Mouse (Mus musculus) heart, postnatal 10 days (tissue): ENCODE data around the gene Farp2. TPM values are rescaled to one million over a fixed set of nuclear protein-coding genes. Genes with fewer than 3 reads are reported as not detected.

ENCODE experiments used
- DNase-seq, 2 experiments: peaks; one replicate each; pipeline ENCODE4 v3.0.0; 2021
- intact Hi-C: fragments of 180-260 bp; cut with DNase I; formaldehyde crosslinking; loops from one replicate; pipeline ENCODE4 v1.15.1; 2025
- total RNA-seq, 2 experiments: library from RNA; stranded (reverse); gene quantifications; 2 replicates each; pipeline ENCODE4 v1.2.3; 2021

Farp2 gene
- total RNA-seq, 2 experiments from 2014 or later: 16.5 to 18.6 TPM

DNA sequence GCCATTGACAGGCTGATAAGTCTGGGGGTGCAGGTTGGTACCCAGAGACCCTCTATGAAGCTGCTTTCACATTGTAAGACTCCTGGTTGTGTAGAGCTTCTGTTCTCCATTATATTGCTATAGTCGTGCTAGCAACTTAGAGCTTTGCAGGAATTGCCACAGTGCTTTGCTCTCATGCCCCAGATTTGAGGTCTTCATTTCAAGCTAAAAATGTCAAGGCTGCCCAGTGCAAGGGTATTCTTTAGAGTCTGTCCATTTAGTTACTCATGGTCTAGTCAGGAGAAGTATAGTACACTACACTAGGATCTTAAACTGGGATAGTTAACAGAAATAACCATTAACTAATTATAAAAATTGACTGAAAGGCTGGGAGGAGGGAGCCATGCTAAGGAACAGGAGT is 35.4 kb downstream of the Farp2 start:
- intact Hi-C loops: no loop called here
- DNase-seq: no peak

- no peak for DNase-seq
- intact Hi-C loops: no loop called here
Measured at GRCm38 (mm10) chr1:93551427-93551826, 39.5 kb downstream of the Farp2 start.

DNA sequence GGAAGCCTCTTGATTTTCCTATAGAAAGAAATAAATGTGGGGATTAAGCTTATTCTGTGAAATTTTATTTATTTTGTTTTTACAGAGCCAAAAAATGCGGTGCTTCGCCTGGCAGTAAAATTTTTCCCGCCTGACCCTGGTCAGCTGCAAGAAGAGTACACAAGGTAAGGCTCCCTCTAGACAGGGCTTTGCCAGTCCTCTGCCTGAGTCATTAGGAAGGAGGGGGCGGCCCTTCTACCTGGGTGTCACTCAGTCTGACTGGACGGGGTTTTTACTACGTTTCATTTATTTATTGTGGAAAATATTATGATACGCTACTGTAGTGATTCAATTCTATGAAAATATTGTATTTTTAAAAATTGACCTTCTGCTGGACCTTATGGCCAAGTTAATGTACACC is 51.3 kb downstream of the Farp2 start:
- intact Hi-C loops: no loop called here
- DNase-seq: no peak

DNA sequence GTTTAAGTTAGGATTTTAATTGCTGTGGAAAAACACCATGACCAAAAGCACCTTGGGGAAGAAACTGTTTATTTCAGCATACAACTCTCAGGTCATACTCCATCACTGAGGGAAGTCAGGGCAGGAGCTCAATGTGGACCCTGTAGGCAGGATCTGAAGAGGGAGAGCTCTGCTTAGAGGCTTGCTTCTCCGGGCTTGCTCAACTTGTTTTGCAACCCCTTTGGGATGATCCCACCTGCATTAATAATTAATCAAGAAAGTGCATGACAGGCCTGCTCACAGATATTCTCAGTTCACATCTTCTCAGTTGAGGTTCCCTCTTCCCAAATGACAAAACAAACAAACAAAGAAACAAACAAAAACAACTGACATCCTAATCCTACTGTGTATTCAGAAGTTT is 51.8 kb downstream of the Farp2 start:
- intact Hi-C loops: no loop called here
- DNase-seq: no peak

DNA sequence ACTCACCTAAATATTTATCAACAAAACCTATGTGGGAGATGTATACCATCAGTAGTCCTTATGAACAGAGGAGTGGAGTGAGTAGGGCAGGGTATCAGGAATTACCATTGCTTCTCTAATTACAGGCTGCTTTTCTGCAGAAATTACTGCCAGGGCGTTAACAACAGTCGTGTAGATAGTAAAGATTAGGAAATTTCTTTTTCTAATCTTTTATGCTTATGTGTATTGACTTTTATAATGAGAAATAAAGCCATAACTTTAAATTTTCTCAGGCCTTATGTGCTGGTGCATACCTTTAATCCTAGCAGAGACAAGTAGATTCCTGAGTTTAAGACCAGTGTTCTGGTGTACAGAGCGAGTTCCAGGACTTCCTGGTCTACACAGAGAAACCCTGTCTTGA is 52.9 kb downstream of the Farp2 start:
- intact Hi-C loops: no loop called here
- DNase-seq: no peak

DNA sequence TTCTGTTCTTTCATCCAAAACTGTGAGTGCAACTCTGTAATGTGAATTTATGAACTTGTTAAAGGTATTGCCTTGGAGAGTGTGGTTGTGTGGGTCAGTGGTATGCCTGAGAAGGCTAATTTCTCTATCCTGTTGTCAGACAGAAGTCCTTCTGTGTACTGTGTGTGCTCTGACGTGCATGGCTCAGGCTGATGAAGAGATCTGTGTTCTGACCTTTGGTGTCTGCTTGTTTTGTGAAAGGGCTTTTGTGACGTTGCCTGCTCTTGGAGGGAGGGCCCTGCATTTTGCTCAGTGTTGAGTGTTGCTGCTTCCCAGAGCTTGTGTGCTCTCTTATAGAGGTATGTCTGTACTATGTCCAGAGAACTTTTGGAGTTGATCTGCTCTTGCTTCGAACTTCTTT is 55.1 kb downstream of the Farp2 start:
- intact Hi-C loops: no loop called here

GRCm38 (mm10) chr1:93567717-93568497 is 56.0 kb downstream of the Farp2 start:
- no peak for DNase-seq
- intact Hi-C loops: no loop called here

More for the DNA sequence above, 55.1 kb downstream of the Farp2 start:
- no peak for DNase-seq

- no peak for DNase-seq
Measured at GRCm38 (mm10) chr1:93577066-93577465, 65.2 kb downstream of the Farp2 start.

DNA sequence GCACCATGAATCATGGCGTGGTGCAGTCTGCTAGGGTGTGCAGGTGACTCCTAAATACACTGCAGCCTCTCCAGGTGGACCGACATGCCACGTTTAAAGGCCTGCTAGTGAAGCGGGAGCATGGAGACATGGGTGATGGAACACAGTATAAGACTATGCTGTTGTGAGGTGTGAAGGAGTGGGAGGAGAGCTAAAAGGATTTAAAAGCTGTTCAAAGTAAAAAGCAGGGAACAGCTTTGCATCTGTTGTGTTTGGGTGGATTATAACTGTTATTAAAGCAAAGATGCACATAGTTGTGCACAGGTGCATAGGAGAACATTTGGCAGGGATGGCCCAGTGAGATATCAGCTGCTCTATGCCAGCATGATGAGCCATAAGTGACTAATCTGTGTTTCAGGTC is 66.0 kb downstream of the Farp2 start:
- intact Hi-C loops: no loop called here
- no peak for DNase-seq

More at GRCm38 (mm10) chr1:93577066-93577465, 65.2 kb downstream of the Farp2 start:
- intact Hi-C loops: no loop called here

- no peak for DNase-seq
- intact Hi-C loops: no loop called here
Measured at GRCm38 (mm10) chr1:93581545-93581944, 69.7 kb downstream of the Farp2 start.

DNA sequence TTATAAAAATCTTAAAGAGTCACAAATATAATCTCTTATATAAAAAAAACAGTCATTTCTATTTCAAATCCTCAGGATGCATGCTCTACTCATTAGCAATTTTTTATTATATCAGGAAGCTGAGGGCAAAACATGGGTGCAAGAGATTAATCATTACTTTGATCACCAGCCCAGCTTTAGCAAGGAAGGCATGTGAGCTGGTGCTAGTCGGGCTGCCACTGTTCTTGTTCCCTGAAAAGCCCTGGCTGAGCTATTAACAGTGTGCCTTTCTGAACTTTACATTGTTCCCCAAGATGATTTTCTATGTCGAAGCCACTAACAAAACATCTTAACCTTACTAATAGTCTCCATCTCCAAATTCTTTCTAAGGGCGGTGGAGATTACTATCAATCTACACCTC is 76.5 kb downstream of the Farp2 start:
- DNase-seq: no peak
- intact Hi-C loops: no loop called here

GRCm38 (mm10) chr1:93593960-93594359 is 82.1 kb downstream of the Farp2 start:
- intact Hi-C loops: no loop called here
- no peak for DNase-seq

GRCm38 (mm10) chr1:93595916-93596315 is 84.0 kb downstream of the Farp2 start:
- intact Hi-C loops: no loop called here
- no peak for DNase-seq

DNA sequence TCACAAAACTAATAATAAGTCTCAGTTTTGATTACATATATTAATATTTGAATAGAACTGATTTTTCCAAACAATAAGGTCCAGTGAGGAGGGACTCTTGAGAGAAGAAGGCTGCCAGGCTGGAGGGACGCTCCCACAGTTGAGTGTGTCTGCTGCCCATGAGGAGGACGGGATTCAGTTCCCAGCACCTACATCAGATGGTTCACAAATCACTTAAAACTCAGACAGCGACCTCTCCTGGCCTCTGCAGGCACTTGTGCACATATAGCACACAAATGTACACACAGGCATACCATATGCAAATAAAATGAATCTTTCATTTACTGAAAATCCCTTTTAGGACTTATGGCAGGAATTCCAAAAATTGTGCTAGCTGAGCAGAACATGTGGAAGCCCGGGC is 91.0 kb downstream of the Farp2 start:
- intact Hi-C loops: no loop called here
- no peak for DNase-seq

DNA sequence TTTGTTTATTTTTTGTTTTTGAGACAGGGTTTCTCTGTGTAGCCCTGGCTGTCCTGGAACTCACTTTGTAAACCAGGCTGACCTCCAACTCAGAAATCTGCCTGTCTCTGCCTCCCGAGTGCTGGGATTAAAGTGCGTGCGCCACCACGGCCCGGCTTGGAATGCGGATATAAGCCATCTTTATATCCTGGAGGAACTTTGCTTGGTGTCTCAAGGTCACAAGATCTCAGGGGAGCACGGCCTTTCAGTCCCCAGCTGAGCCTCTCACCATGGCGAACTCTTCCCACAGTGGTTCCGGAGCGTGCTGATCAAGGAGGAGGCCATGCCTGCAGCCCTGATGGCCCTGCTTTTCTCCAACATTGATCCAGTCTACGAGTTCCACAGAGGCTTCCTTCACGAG is 92.0 kb downstream of the Farp2 start:
- intact Hi-C loops: no loop called here

GRCm38 (mm10) chr1:93607090-93608083 is 95.5 kb downstream of the Farp2 start:
- no peak for DNase-seq
- intact Hi-C loops: no loop called here

More for the DNA sequence above, 92.0 kb downstream of the Farp2 start:
- no peak for DNase-seq

GRCm38 (mm10) chr1:93608696-93609245 is 96.9 kb downstream of the Farp2 start:
- intact Hi-C loops: no loop called here
- no peak for DNase-seq

DNA sequence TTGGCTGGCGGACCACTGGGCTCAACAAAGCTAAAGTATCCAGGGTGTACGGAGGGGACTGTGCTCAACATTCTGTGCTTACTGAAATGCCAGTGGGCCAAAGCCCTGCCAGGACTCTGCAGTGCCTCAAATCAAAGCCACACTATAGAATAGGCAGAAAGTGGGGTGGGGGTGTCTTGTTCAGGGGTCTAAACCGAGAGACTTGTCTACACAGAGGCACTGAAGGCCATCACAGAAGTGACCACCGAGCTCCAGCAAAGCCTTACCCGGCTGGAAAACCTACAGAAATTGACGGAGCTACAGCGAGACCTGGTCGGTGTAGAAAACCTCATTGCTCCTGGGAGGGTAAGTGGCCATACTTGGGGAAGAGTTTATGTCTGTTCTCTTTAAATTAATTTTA is 97.9 kb downstream of the Farp2 start:
- intact Hi-C loops: no loop called here

DNA sequence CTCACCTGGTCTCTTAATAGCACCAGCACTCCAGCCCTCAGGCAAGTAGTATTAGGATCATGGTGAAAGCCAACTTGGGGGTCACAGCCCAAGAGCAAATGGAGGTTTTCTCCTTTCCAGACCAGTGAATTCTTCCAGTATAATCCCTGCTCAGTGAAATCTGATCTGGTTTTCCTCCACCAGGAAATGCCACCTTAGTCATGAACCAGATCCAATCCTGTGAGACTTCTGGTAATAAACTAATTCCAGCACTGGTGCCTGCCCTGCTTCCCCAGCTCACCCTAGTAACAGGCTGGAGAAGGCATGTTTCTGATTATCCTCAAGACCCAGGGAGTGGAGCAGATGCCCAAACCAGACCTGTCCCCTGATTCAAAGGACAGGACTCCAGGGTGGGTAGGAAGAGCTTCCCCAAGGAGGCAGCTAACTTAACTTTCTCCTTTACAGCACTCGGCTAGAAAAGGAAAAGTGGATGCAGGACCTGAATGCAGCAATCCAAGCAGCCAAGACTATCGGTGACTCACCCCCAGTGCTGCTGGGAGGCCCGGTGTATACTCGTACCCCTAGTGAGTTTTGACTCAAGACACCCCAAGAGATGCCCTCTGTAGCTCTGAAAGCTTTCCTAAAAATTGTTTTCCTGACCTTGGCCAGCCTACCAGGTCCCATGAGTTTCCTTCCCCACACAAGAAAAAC is 106.3 kb downstream of the Farp2 start:
- intact Hi-C loops: no loop called here
- DNase-seq: no peak

More for the DNA sequence above, 97.9 kb downstream of the Farp2 start:
- no peak for DNase-seq

- intact Hi-C loops: no loop called here
- DNase-seq: no peak
Measured at GRCm38 (mm10) chr1:93618948-93619347, 107.1 kb downstream of the Farp2 start.

GRCm38 (mm10) chr1:93624502-93624901 is 112.6 kb downstream of the Farp2 start:
- intact Hi-C loops: no loop called here

More at GRCm38 (mm10) chr1:93624502-93624901, 112.6 kb downstream of the Farp2 start:
- DNase-seq: no peak
